Mouse (Mus musculus): Measurements from ENCODE around the gene Pkd2l1.
A peak's percentile ranks its signal among the peaks of the same experiment; 100 is the strongest.

Gene Pkd2l1

DNA sequence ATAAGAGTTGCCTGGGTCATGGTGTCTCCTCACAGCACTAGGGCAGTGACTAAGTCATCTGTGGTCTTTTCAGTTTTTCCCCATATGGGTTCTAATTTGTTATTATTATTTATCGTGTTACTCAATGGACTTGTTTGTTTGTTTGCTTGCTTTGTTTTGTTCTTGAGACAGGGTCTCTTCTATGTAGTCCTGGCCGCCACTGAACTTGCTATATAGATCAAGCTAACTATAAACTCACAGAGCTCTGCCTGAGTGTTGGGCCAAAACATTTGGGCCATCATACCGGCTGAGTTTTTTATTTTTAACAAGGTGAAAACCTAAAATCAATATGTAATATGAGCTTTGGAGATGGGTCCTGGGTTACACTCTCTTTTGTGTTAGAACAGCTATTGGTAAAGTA, 32.9 kb downstream of the Pkd2l1 start:
- no peak for DNase-seq (ENCODE audit: inconsistent age in 2 of 2, low spot score in 1 of 2)

DNA sequence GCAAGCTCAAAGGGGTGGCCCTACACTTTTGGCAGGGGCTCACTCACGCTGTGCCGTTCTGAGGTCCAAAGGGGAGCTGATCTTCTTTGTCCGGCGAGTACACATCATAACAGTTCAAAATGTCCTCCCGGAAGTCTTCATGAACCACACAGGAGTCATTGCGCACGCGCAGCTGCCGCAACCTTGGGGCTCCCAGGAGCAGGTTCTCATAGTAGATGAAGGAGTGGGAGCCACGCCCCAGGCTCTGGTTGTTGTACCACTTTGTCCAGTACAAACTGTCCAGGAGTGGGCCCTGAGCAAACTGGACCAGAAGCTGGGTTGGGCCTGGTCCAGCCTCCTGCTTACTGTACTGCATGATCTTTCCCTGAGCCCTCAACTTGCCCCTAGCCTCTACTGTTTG, 35.2 kb downstream of the Pkd2l1 start:
- no peak for DNase-seq (ENCODE audit: inconsistent age in 2 of 2, low spot score in 1 of 2)

DNA sequence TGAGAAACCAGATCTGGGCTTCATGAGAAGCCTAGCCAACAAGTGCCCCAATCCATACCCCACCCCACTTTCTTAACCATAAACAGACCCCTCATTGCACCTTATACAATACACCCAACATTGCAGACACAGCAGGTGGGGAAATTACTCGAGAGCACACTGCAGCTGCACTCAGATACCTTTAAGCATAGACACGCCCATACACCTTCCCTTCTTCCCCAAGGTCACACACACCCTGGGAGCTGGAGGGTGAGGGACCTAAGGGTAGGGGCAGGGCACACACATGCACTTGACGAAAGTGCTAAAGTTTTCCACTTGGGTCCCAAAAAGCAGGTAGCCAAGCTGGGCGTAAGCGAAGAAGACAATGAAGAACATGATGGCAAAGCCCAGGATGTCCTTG, 38.5 kb downstream of the Pkd2l1 start:
- no peak for DNase-seq (ENCODE audit: inconsistent age in 2 of 2, low spot score in 1 of 2)

DNA sequence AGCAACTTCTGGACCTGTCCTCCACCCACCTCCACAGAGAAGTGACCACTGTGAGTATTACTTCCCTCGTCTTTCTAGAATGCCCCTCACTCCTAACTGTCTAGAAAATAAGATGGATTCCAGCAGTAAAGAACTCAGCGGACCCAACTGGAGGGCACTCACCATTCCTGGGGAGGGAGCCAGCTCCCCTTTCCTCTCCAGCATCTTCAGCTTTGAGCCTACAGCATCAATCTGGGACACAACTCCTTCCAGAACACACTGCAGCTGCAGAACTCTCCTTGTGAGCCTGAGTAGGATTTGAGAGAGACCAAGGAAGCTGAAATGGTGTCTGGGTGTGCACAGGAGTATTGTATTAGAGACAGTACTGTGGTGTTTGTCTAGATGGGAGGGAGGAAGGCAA, 43.3 kb downstream of the Pkd2l1 start:
- no peak for DNase-seq (ENCODE audit: inconsistent age in 2 of 2, low spot score in 1 of 2)

DNA sequence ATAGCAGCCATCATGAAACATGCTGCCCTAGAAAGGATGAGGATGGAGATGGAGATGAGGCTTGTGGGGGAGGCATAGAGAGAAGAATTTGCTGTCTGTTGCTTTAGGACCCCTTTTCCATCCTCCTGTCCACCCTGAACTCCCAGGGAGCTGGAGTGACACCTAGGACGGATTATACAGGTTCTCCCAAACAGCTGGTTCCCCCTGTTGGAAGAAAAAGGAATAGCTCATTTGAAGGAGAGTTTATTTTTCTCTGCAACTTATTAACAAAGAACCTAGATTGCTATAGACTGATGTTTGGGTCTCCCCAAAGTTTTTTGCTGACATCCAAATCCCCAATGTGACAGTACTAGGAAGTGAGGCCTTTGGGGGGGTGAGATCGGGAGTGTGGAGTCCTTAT, 43.9 kb downstream of the Pkd2l1 start:
- DNase-seq (ENCODE audit: inconsistent age in 2 of 2, low spot score in 1 of 2), result peak in 1 of 2 experiments; percentile 56

DNA sequence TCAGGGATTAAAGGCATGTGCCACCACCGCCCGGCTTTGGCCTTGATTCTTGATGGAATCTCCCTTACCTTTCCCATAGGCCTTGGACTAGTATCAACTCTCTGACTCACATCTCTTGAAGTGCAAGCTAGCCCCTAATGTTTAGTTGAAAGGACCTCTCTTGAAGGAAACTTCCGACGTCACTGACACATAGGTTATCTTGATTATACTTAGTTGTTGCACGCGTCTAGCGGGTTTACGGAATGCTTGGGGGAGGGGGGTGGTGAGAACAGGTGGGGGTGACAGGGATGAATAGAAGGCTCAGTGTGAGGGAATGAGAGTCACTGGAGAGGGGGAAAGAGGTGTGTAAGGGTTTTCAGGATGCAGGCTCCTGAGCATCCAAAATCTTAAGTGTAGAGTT, 45.3 kb downstream of the Pkd2l1 start:
- peak in 1 of 2 experiments; percentile 50 for DNase-seq (ENCODE audit: inconsistent age in 2 of 2, low spot score in 1 of 2)

DNA sequence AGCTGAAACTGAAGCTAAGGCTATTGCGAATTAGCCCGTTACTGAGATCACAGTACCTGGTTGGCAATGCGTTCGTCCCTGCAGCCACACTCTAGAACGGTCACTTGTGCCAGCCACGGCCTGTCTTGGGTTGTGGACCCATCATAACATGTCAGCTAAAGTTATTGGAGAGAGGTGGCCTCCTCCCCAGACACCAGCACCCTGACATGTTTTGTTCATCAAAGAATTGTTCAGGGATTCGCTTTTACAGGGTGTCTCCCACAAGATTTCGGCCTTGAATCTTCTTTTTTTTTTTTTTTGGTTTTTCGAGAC, 45.7 kb downstream of the Pkd2l1 start:
- no peak for DNase-seq (ENCODE audit: inconsistent age in 2 of 2, low spot score in 1 of 2)

DNA sequence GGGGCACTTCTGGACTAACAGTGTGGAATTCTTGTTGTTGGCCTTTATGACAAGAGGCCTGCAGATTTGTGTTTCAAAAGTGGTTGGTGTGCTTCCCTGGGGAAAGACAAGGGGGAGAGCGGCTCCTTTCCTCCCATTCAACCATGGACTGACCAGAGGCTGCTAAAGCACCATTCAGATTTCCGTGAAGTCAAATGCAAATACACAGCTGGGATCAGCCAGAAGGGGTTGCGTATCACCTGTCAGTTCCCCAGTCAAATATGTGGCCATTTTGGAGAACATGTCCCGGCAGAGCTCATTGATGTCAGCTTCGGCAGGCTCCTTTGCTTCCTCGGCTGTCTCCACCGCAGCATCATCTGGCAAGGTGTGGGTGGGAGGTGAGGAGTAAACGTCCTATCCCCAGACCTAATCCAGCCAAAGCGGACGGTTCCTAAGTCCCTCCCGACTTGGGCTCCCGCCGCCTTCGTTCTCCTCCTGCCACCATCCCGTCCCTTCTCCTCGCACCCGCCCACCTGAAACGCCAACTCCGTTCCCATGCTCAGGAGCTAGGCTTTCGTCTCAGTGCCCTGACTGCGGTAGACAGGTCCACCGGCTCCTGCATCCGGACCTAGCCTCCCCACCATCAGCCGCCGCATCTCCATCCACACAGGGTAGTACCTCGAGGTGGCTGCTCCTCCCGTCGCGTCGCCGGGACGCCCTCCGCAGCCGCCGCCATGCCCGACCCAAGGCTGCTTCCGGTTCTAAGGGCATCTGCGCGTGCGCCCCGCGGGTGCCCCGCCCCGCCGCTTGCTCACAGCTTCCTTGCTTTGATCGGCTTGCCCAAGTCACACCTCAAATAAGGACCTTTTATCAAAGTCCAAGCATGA, 46.3 kb downstream of the Pkd2l1 start, which contains the start of gene Bloc1s2:
Gene Bloc1s2 (minus strand): TSS at position 745 of the 866 bp plus-strand sequence.
- DNase-seq (ENCODE audit: inconsistent age in 2 of 2, low spot score in 1 of 2), result peak; percentile 92 to 97

DNA sequence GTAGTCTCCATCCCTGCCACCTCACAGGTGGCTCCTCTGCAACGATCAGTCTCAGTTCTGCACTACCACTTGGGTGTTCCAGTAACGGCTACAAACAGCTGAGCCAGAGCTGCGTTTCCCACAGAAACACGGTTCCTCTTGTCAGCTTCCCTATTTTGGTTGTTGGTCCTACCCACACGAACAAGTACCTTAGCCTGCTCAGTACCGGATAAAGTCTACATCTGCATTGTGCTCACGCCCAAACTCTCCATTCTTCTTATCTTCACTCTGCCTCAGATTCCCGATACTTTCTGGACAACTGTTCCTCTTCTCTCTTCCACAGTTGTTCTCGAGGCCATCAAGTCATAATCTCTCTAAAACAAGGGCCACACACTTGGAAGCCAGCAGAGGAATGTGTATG, 47.9 kb downstream of the Pkd2l1 start:
- DNase-seq (ENCODE audit: inconsistent age in 2 of 2, low spot score in 1 of 2), result peak in 1 of 2 experiments; percentile 20

DNA sequence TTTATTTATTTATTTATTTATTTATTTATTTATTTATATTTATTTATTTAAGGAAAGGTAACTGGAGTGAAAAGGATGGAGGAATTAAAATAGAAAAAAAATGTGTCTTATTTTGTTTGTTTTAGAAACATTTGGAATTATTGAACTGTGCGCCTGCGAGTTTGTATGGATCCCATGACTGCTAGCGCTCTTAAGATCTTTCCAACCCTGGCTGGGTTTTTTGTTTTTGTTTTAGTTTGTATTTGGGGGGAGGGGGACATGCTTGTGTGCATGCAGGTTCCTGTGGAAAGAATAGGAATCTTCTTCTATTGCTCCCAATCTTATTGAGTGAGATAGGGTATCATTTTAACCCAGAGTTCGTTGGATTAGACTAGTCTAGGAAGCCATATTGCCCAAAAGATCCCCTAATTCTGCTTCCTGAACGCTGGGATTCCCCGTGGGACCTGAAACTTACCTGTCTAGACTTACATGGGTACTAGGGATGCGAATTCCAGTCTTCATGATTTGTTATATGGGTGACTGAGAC, 56.2 kb downstream of the Pkd2l1 start:
- peak in 1 of 2 experiments; percentile 67 for DNase-seq (ENCODE audit: inconsistent age in 2 of 2, low spot score in 1 of 2)

DNA sequence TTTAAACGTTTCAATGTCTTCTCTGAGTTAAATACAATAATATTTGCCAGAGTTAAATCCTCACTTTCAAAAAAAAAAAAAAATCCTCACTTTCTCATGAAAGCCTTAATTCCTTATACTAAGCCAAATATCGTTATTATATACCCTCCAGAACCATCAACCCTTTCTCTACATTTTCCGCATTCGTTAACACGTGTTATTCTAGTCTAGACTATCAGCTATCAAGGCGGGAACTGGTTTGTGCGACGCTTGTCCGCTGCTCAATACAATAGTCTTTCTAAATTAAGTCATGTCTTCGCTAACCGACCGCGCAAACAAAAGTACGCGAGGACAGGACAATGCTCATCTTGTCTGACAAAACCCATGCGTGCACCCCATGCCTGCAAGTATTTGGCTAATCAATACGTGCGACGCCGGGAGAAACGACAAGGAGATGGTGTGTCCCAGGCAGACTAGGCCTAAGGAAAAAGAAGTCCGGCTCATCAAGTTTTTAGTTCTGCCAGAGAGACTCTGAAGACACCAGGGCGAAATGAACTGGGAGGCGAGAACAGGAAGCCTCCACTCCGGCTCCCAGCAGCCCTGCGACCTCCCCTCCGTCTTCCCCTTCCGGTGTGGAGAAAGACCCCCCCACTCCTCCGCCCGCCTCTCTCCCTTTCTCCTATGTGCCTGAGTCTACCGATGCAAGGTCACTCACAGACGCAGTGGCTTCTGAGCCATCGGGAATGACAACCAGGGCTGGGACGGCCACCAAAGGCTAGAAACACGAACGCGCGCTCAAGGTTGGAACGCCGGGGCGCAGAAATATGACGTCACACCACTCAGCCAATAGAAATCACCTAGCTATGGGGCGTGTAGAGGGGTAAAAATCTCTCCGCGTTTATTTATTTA, 56.9 kb downstream of the Pkd2l1 start, which contains the start of gene Cwf19l1:
Gene Cwf19l1 (minus strand): TSS at position 805 of the 888 bp plus-strand sequence.
- peak; percentile 87 to 97 for DNase-seq (ENCODE audit: inconsistent age in 2 of 2, low spot score in 1 of 2)

DNA sequence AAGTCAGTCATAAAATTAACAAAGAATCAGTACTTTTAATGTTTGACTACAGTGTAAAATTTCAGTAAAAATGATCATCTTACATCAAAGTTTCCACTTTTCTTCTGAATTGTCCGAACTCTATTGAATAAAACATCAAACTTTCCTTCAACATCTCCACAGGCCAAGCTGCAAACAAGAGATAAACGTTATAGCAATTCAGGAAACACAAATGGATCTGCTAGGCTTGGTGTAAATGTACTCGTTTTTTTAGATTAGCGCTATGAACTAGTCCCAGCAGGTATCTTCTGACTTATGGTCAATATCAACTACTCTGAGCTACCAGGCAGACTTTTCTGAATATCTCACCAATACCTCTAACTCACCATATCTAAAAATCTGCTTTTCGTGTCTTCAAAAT, 59.3 kb downstream of the Pkd2l1 start:
- no peak for DNase-seq (ENCODE audit: inconsistent age in 2 of 2, low spot score in 1 of 2)

DNA sequence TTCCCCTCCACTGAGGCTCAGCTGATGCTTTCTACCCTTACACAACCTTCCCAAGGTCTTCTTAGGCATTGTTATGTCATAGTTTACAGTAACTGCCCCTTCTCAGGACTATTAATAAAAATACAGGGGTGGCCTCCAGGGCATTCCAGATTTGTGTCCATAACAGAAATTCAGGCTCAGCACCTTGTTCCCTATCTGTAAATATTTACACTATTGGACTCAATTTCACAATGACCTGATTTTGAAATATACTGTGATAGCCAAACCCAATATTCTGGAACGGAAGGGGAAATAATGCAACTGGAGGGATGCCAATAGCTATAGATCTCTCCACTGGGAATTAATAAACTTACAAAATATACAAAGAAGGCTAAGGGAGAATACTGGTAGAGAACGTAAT, 63.7 kb downstream of the Pkd2l1 start:
- peak in 1 of 2 experiments; percentile 44 for DNase-seq (ENCODE audit: inconsistent age in 2 of 2, low spot score in 1 of 2)

DNA sequence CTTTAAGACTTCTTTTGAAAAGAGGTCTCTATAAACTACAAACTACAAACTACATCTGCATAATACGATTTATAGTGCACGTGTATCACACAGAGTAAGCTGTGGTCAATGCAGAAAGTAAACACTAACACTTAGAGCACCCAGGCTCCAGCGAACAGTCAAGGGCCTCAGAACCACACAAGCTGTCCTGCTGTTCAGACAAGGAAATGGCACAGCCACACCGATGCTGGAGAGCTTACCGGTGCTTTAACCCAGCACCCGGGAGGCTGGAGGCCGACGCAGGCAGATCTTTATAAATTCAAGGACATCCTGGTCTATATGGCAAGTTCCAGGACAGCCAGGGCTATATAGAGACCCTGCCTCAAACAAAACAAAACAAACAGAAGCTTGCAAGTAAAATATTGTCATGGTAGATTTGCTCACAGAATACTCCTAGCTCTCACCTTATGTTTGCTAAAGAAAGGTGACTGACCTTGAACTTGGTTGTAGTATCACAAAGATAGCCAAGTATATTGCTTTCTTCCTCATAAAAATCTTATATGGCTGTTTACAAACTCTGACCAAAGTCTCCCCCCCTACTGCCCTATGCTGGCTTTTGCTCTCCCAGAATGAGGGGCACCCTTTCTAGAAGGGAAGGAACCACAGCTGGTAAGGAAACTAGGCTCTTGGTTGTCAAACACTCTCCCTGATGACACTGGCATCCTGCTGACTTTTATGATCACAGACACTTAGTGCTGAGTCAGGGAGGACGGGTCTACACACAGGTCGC, 64.3 kb downstream of the Pkd2l1 start:
- no peak for DNase-seq (ENCODE audit: inconsistent age in 2 of 2, low spot score in 1 of 2)

DNA sequence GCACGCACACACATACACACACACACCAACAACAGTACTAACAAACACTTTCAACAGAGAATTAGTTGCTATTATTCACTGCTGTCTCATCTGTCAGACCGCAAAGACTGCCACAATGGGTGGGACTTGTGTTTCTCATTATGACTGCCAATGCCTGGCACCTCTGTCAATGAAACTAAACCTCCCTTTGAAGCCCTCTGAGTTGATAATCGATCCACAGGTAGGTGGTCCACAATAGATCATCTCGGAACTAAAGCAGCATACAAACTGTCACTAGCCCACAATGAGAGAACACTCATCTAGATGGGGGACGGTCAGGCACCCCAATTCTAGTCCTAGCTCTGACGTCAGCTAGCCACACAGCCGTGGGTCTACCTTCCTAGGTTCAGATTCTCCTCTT, 71.1 kb downstream of the Pkd2l1 start:
- DNase-seq (ENCODE audit: inconsistent age in 2 of 2, low spot score in 1 of 2), result no peak

DNA sequence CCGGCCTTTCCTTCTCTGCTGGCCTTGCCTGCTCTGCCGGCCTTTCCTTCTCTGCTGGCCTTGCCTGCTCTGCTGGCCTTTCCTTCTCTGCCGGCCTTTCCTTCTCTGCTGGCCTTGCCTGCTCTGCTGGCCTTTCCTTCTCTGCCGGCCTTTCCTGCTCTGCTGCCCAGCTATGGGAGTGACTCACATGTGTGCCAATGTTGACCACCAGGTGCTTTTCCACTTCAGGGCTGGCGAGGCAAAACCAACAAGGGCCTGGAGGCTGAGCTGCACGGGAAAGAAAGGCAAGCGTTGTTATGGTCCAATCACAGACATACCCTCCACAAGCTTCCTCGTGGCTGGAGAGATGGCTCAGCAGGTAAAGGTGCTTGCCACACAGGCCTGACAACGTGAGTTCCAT, 71.6 kb downstream of the Pkd2l1 start:
- peak; percentile 55 to 88 for DNase-seq (ENCODE audit: inconsistent age in 2 of 2, low spot score in 1 of 2)

DNA sequence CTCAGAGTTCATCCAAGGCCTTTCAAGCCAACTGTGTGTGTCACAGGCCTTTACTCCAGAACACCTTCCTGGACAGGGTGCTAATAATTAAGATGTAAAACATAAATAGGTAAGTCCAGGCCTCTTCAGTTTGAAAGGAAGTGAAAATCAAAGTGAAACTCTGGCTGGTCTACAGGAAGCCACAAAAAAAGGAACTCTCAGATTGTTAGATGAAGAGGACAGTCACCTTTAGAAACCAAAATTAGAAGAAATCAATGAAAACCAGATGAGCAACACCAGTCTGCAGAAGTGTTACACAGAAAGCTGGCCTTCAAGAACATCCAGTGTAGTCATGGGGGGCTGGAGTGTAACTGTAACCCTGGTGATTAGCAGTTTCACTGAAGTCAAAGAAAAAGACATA, 74.4 kb downstream of the Pkd2l1 start:
- peak in 1 of 2 experiments; percentile 27 for DNase-seq (ENCODE audit: inconsistent age in 2 of 2, low spot score in 1 of 2)

DNA sequence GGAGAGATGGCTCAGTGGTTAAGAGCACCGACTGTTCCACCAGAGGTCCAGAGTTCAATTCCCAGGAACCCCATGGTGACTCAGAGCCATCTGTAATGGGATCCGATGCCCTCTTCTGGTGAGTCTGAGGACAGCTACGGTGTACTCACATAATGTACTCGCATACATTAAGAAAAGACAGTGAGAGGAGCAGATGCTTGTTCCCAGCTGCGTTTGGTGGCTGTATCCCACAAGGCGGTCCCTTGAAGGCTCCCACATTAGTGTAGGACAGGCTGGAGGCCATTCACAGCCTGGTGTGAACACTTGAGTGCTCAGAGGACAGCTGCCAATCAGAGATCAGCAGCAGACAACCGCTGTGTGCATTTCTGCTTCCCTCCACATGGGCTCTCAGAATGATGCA, 80.5 kb downstream of the Pkd2l1 start:
- DNase-seq (ENCODE audit: inconsistent age in 2 of 2, low spot score in 1 of 2), result peak in 1 of 2 experiments; percentile 51

DNA sequence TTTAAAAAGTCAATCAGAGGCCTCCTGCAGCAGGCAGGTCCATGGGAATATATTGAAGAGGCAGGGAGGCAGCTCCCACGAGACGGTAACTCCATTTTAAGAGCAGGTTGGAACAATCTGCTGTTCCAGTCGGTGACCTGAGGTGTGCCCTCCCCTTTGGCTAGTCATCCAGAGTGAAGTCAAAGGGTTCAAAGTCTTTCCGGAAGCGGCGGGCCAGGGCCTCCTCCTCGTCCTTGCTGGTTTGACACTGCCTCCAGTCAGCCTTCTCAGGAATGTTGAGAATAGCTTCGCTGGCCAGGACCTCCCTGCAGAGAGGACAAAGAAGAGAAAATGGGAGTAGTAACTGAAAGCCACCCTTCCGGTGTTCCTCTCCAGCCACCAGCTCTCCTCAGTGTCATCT, 81.9 kb downstream of the Pkd2l1 start:
- peak in 1 of 2 experiments; percentile 58 for DNase-seq (ENCODE audit: inconsistent age in 2 of 2, low spot score in 1 of 2)

DNA sequence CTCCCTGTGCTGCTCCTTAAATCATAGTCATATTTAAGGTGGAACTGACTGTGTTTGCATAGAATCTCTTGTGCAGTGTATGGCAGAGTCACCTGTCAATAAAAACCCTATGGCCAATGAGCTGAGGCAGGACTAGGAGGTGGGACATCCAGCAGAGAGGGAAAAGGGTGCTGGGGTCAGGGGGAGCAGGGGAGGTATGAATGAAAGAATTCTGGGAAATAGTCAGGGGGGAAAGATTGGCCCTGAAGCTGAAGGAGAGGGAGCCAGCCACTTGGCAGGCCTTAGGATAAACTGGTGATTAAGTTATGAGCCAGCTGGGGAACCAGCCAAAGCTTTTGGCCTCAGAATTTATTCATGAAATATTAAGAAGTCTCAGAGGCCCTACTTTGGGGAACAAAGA, 83.2 kb downstream of the Pkd2l1 start:
- peak; percentile 26 to 90 for DNase-seq (ENCODE audit: inconsistent age in 2 of 2, low spot score in 1 of 2)
